Mouse (Mus musculus): ENCODE measurements around the gene Steap3. TPM values are rescaled to one million over a fixed set of nuclear protein-coding genes. Genes with fewer than 3 reads are reported as not detected.

Gene Steap3
- 6.1 TPM for polyA plus RNA-seq (2014; fragmentation: Illumina TruSeq; extraction: RNeasy Lipid Tissue Mini Kit (QIAGEN cat#74804); ENCODE audit: low read depth, low replicate concordance)

GRCm38 (mm10) chr1:120272605-120273004, at the start of gene Steap3:
TSS of gene Steap3 (minus strand) at chr1:120272705.

Other genes starting within 250 kb of the Steap3 start
- gene Tmem37, start 198.6 kb downstream of the Steap3 start, polyA plus RNA-seq (2014; fragmentation: Illumina TruSeq; extraction: RNeasy Lipid Tissue Mini Kit (QIAGEN cat#74804); ENCODE audit: low read depth, low replicate concordance): 0.47 TPM
- gene Dbi, start 151.6 kb downstream of the Steap3 start, polyA plus RNA-seq (2014; fragmentation: Illumina TruSeq; extraction: RNeasy Lipid Tissue Mini Kit (QIAGEN cat#74804); ENCODE audit: low read depth, low replicate concordance): 868 TPM
- gene 3110009E18Rik, start 151.5 kb downstream of the Steap3 start, polyA plus RNA-seq (2014; fragmentation: Illumina TruSeq; extraction: RNeasy Lipid Tissue Mini Kit (QIAGEN cat#74804); ENCODE audit: low read depth, low replicate concordance): 7.6 TPM
- gene C1ql2, start 67.9 kb upstream of the Steap3 start, polyA plus RNA-seq (2014; fragmentation: Illumina TruSeq; extraction: RNeasy Lipid Tissue Mini Kit (QIAGEN cat#74804); ENCODE audit: low read depth, low replicate concordance): not detected
- gene Marco, start 232.3 kb upstream of the Steap3 start, polyA plus RNA-seq (2014; fragmentation: Illumina TruSeq; extraction: RNeasy Lipid Tissue Mini Kit (QIAGEN cat#74804); ENCODE audit: low read depth, low replicate concordance): not detected